Mouse (Mus musculus) embryonic fibroblast, embryonic 13.5 days (primary cell): Measurements from ENCODE around the gene Ggta1.

ENCODE experiments used
- CTCF ChIP-seq: IDR thresholded peaks from 2 replicates; pipeline ENCODE4 v1.5.1; 2011; ENCODE audit warnings: mild to moderate bottlenecking, control low read depth, low read length, moderate library complexity, borderline replicate concordance; ENCODE audit not compliant: insufficient read depth
- POLR2A ChIP-seq: IDR thresholded peaks from 2 replicates; pipeline ENCODE4 v1.6.1; 2011; ENCODE audit warnings: low read depth, mild to moderate bottlenecking, control low read depth, low read length, moderate library complexity

DNA sequence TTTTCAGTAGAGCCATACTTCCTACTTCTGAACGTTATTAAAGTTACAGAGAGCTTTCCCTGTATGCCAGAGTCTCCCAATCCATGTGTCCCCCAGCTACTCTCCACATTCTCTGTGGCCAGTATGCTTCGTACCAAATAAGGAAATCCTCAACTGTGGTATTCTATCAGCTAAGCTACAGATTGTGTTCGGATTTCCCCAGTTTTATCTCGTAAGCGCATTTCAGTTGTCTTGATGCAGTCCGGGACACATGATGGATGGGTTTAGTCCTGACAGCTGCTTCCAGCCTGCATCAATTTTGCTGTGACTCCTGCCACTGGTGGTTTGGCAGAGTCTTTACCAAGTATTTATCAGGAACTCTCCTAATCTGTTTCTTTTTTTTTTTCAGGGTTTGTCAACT is 85.4 kb downstream of the Ggta1 start:
- TF ChIP-seq CTCF (no peak), POLR2A (no peak)
